Mouse (Mus musculus) spleen, adult 12 weeks (tissue): ENCODE data around the gene Atg13.

Source experiments
- DNase-seq: peaks from one replicate; pipeline ENCODE4 v3.0.0; 2022; ENCODE audit warnings: low spot score

Atg13 gene

GRCm38 (mm10) chr2:91649152-91649551 is 61.2 kb downstream of the Atg13 start:
- DNase-seq = no peak

GRCm38 (mm10) chr2:91646733-91647132 is 63.6 kb downstream of the Atg13 start:
- peak; percentile 49 for DNase-seq

DNA sequence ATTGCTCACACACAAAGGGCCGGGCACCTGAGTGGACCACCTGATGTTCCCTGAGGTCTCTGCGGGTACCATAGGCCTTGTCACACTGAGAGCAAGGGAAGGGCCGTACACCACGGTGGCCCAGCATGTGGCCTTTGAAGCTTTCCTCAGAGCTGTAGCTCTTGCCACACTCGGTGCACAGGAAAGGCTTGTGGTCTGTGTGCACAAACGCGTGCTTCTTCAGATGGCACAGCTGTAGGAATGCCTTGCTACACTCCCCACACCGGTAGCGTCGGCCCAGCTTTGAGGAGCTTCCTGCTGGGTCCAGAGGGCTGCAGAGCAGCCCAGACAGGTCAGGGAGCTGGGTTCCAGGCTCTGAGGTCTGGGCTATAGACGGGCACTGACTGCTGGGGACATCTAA is 64.6 kb downstream of the Atg13 start:
- no peak for DNase-seq

GRCm38 (mm10) chr2:91645354-91645753 is 65.0 kb downstream of the Atg13 start:
- DNase-seq = no peak

GRCm38 (mm10) chr2:91644021-91644420 is 66.4 kb downstream of the Atg13 start:
- DNase-seq = no peak

DNA sequence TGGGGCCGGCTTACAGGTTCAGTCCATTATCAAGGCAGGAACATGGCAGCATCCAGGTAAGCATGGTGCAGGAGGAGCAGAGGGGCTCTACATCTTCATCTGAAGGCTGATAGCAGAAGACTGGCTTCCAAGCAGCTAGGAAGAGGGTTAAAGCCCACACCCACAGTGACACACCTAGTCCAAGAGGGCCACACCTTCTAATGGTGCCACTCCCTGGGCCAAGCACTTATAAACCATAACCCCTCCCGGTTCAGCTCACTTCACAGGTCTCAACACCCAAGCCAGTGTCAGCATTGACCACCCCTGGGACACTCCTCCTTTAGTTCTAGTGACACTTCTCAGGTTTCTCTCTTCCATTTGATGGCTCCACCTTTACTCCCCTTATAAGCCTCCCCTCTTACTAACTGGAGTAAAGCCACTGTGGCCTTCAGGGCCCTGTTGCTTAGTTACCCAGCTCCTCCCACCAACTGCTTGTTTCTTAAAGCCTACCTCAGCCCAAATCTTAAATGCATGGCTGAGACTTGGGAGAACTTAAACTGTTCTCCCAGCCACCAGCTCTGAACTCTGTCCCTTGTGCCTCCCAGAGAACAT is 67.5 kb downstream of the Atg13 start:
- DNase-seq = no peak

DNA sequence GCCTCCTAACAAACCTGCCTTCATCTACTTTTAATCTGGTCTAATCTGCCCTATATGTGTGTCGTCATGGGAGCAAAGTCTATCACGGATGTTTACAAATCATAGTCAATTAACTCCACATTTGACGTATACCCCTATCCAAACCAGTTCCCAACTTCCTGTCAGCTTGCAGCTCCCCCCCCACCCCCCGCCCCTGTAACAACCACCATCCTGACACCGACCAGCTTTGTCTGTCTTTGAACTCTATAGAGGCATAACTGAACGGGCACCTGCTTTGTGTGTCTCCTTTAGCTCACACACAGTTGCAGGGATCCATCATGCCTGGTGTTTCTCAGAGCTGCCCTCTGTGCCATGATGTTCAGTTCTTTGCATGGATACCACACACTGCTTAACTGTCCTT is 71.4 kb downstream of the Atg13 start:
- no peak for DNase-seq

GRCm38 (mm10) chr2:91636727-91637338 is 73.5 kb downstream of the Atg13 start:
- DNase-seq = no peak

GRCm38 (mm10) chr2:91636229-91636628 is 74.1 kb downstream of the Atg13 start, which contains the start of gene F2:
Gene F2 (minus strand): TSS chr2:91636414.
- no peak for DNase-seq

GRCm38 (mm10) chr2:91635486-91635885 is 74.9 kb downstream of the Atg13 start:
- no peak for DNase-seq

DNA sequence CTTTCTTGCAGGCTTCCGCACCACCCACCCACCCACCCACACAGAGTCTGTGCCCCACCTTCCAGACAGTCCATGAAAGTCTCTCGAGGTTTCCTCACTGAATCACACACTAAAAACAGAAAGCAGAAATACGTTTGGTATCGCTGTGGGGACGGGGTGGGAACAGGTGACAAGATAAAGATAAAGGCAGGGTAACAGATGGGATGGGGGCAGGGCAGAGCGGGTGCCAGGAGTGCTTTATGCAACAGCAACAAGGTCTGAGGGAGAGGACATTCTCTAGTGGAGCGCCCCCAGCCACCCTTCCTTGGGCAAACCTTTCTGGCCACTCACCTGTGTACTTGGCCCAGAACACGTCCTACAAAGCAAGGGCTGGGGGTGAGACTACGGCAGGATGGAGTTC is 75.5 kb downstream of the Atg13 start:
- DNase-seq = no peak

DNA sequence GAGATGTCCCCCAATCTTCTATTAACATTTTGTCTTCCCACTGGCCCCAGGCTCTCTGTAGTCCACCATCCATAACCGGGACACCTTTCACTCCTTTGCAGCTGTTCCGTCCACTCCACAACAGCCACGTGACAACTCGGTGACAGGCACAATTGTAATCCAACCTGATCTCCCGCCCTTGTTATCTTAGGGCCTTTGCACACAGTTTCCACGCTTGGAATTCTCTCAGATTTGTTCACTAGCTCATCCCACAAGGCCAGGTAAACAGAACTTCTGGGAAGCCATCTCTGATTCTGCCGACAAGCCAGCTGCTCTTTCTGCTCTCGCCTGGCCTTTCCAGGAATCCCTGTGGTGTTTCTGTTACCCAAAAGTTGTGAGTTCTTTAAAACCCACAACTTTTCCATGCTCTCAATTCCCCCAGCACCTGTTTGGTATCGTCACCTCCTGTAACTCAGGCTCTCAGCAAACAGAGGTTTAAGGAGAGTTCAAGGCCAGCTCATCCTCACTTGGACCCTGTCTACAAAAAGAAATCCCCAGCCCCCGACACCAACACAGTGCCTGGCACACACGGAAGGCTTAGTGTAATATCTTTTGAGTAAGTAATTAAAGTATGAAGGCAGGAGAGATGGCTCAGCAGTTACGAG is 76.9 kb downstream of the Atg13 start:
- DNase-seq = no peak

- DNase-seq = no peak
Measured at GRCm38 (mm10) chr2:91632316-91632715, 78.1 kb downstream of the Atg13 start.

- no peak for DNase-seq
Measured at GRCm38 (mm10) chr2:91631826-91632225, 78.5 kb downstream of the Atg13 start.

DNA sequence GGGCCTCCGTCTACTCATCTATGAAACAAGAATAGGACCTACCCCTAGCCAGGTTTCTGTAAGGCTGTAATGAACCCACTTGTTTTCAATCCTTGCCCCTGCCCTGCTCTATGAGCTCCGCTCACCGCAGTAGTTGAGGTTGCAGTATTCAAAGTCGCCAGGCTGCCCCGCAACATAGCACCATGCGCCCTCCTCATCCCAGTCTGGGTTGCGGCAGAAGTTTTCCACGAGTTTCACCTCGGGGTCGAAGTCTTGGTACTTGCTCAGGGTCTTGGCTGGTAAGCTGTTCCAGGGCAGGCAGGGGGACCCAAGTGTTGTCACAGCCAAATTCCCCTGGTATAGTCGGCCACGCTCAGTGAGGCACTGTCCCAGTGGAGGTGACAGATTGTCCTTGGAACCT is 80.0 kb downstream of the Atg13 start:
- DNase-seq = no peak

DNA sequence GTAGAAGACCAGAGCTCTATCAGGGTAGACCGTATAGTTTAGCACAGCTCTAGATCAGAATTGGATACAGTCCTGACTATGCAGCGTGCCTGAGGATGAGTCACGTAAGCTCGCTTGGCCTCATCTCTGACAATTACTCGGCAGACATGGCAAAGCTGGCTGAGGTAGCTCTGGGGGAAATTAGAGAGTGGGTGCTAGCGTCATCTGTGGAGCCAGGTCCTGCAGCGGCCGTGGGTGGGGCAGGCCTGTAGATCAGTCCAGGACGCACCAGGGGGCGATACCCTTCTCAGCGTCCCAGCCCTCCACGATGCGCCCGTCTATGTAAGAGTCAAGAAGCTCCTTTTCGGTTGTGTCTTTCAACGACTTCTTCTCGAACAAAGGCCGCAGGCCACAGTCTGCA is 80.7 kb downstream of the Atg13 start:
- no peak for DNase-seq

DNA sequence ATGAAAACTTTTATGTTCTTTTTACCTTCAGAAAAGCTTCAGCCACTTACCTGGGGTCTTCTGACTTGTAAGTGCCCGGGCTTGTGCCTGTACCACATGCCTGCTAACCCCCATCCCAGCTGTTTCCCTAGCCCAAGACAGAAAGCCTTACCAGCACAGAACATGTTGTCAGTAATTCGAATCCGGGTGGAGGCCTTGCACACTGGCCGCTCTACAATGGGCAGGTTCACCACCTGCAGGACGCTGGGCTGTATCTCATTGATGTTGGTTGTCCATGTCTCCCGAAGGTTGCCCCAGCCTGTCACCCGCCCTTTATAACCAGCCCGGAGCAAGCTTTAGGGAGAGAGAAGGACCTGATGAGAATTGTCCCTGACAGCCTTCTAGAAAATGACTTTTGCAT is 82.2 kb downstream of the Atg13 start:
- no peak for DNase-seq

DNA sequence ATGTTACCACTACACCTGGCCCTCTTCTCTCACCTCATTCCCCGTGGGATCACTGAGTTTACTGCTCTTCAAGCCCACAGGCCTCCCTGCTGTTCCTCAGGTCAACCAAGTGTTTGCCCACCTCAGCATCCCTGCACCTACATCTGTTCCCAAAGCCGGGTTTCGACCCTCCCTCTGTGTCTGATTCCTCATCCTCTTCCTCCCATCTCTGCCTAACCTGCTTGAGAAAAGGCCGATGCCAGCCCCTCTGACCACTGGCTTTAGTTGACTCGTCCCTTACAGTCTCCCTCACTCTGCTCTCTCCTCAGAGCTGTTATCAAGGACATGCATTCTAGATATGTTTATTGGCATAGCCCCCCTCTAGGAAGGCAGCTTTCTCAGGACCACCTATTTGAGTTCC is 82.9 kb downstream of the Atg13 start:
- no peak for DNase-seq
